Mouse (Mus musculus) heart, postnatal 0 days (tissue): ENCODE measurements around the gene Mtg2.

Source experiments
- CTCF ChIP-seq: IDR thresholded peaks from 2 replicates; pipeline ENCODE4 v1.5.1; 2016; ENCODE audit warnings: antibody characterized with exemption, control low read depth, low read depth
- EP300 ChIP-seq: IDR thresholded peaks from 2 replicates; pipeline ENCODE4 v1.6.1; 2016; ENCODE audit warnings: antibody characterized with exemption, low read depth

GRCm38 (mm10) chr2:180083063-180083462 lies 12.7 kb downstream of the Mtg2 start:
- TF ChIP-seq EP300 = no peak
- TF ChIP-seq CTCF = no peak
